Mouse (Mus musculus): ENCODE measurements around the gene D1Ertd622e.

Gene D1Ertd622e

DNA sequence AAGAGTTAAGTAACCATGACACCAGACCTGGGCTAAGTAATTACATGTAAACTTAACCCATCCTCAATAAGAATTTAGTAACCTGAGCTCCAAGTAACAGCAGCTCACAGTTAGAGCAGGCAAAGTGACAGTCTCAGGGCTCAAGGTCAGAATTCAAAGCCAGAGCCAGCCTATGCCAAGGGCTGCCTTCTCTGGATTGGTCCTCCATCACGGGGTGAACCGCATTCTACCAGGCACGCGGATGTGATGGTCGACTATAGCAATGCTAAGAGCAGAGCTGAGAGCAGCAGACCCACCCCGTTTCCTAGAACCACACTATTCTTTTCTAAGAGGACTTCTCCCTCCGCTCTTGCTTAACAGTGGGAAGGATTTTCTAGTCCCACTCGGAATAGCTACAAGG lies 27.8 kb downstream of the D1Ertd622e start:
- DNase-seq (ENCODE audit: low spot score in 2 of 2), result no peak

DNA sequence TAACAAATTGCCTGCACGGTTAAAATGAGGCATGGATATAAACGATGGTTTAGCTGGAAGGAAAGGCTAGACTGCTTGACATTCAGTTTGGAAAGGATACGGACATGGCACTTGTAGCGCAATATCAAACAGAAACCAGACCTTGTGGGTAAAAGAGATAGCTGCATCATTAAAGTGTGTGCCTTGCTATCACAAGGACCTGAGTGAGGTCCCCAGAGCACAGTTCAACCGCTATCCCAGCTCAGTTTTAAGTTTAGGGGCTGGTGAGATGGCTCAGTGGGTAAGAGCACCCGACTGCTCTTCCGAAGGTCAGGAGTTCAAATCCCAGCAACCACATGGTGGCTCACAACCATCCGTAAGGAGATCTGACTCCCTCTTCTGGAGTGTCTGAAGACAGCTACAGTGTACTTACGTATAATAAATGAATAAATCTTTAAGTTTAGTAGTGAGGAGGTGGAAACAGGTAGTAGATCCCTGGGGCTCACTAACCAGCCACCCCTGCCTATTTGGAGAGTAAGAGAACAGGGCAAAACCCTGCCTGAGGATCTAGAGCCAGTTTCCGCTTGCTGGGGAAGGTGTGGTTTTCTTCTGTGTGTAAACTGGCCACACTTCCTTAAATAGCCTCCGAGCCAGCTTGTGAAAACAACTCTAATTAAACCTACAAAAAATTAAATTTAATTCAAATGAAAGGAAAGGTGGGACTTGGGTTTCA lies 29.2 kb downstream of the D1Ertd622e start:
- DNase-seq (ENCODE audit: low spot score in 2 of 2), result no peak

DNA sequence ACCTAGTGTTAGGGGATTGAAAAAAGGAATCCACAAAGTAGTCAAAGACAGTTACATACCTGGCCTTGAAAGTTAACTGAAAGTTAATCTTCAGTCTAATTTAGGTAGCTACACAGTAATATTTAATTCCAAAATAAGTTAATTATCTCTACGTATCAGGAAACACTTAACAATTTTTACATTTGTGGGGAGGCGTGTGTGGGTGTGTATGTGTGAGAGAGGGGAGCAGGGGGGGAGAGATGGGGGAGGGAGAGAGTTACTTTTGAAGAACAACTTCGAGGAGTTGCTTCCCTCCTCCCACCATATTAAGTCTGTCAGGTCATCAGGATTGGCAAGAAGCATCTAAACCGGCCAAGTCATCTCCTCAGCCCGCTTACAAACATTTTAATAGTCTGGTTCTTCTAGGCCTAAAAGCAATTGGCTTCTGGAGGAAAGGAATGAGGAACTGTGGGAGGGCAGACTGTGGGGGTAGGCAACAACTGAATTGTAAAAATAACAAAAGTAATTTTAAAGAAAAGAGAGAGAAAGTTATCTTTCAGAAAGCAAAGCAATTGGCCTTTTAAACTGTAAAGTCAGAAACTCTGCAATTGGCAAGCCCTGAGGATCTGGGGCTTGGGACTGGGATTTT lies 29.9 kb downstream of the D1Ertd622e start:
- DNase-seq (ENCODE audit: low spot score in 2 of 2), result no peak

DNA sequence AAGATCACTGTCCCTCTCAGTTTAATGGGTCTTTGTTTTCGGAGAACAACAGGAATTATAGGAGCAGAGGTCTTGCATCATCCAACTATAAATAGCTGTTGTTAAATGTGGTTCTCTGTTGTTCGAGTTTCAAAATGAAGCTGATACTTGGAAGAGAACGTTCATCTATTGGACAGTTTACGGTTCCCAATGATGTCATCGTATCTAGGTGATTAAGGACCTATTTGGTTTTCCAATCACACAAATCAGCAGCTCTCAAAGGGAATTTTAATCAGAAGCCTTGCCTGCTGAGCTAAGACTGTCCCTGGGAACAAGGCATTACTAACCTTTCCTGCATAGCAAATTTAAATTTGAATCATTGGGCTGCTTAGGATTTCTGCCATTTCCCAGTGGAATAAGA lies 31.7 kb downstream of the D1Ertd622e start:
- DNase-seq (ENCODE audit: low spot score in 2 of 2), result no peak

DNA sequence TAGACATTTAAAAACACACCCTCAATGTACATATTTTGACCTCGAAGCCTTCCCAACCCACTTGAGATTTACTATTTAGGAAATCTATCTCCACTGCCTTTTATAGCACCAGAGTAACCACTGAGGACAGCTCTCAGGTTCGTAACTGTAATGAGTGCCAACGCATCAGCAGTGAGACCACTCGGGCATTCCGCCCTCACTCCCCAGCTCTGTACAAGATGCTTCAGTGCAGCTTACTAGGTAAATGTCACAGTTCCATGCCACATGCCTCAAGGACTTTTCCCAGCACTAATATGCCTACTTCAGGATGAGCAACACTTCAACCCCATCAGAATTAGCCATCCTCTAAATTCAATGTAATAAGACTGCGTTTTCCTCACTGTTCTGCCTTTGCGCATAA lies 33.0 kb downstream of the D1Ertd622e start:
- DNase-seq (ENCODE audit: low spot score in 2 of 2), result no peak

DNA sequence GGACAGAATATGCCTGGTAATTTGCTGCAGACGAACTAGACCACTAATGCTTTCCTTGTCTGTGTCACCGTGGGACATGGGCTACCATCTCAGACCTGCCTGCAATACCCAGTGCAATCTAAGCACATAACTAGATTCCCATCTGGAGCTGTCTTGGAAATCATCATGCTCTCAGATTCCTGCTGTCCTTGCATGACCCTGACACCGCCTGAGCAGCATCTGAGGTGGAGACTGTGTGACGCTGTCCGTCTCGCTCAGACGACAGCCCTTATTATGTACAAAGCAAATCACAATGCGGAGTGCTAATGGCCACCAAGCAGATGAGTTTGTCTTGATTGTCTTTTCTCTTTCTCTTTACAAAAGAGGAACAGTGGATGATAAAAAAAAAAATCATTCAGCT lies 33.9 kb downstream of the D1Ertd622e start:
- DNase-seq (ENCODE audit: low spot score in 2 of 2), result no peak

DNA sequence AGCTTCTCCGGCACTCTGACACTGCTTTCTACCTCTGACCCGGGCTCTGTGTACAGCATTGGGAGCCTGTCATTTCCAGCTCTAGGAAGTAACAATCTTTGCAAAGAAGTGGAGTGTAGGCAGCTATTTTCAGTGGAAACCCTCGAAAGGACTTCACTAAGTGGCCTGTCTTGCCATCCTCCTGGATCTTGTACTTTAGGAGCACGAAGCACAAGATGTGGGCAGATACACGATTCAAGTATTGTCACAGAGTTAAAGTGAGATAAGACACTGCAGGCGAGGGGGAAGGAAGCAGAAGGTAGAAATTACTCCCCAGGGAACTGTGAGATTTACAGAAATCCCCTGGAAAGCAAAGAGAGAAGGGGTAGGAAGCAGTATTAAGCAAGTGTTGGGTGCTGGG lies 36.4 kb downstream of the D1Ertd622e start:
- DNase-seq (ENCODE audit: low spot score in 2 of 2), result no peak

DNA sequence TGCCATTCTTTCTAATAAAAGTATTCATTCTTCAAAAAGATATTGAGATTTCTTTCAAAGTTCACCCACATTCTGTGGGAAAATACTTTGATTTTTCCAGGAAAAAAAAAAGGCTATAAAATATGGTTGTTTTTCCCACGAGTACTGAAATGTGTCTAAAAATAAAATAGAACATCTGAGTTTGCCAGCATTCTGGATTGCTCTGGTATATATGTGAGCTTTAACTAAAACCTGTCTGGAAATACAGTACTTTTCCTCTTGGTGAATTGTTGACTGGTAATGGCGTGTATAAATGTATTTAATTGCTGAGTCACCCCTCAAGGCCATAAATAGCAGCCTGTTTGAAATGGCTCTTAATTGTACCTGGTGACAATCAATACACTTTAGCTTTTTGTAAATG lies 37.5 kb downstream of the D1Ertd622e start:
- DNase-seq (ENCODE audit: low spot score in 2 of 2), result no peak

DNA sequence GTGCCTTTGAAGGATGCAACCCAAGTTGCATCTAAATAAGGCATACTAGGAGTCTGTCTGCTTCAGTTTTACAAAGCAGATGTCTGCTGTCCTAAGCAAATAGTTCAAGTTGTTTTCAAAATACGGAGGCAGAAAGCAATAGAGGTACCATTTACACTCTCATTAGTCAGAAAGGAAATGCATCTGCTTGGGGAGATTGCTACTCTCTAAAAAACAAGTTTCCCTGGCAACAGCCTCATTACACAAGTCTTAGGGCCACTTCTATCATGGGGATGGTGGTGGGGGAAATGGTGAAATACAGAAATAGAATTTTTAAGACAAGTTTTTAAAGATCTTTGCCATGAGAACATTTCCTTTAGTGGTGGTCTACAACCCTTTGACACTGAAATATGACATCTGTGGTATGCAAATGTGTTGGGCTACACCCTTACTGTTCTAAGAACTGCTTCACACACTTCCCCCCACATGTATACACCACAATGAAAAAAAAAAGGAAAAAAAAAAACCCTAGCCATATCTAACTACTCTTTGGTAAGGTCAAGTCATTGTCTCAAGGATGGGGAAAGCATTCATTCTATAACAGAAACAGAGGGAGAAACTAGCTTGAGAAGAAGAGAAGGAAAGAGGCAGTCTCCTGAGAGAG lies 38.5 kb downstream of the D1Ertd622e start:
- DNase-seq (ENCODE audit: low spot score in 2 of 2), result no peak

DNA sequence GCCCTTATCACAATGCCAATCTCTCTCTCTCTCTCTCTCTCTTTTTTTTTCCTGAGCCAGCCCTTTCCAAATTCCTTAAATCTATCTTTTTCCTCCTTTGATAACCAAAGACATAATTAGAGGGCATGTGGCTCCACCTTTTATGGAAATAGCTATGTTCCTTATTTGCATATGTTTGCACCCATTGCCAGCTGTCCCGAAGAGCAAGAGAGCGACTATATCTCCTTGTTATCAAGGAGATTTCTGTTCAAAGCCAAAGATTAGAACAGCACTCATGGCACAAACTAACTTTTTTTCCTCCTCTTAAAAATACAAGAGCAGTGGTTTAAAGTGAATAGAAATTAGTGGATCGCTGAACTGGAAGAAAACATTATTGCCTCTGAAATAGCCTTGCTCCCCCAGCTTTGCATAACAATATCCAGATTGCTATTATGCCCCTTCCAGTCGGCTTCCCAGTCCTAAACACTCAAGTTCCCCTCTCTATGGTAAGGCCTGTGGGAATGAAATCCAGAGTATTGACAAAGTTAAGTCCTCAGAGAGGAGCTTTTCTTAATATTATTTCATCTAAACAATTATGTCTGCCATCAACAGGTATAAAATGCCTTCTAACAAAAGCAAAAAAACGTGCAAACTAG lies 39.2 kb downstream of the D1Ertd622e start:
- no peak for DNase-seq (ENCODE audit: low spot score in 2 of 2)

DNA sequence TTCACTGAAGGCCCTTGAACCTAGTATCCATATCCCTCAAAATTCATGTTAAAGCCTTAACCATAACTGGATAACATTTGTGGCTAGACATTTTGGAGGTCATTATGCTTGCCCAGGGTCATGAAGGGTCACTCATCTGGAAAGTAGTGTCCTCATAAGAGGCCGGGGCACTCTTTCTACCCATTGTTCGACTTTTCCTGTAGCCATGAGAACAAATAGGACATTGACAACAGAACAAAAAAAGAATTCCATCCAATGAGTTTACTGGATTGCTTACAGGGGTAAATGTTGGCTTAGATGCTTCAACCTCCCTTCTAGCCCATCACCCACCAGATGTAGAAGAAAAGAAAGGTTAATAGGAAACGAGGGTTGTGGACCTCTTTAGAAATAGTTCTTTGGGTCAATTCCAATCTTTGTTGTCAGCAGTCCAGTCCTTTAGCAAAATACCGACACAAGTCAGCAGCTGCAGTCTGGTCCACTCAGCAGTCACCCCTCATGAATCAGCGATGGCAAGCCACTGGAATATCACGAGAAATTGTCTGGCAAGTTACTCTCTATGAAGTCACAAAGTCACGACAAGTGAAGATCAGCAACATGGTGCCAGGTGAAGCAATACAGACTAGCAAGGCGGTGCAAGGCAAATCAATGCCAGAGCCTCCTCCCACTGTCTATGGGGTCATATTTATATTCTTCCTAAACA lies 42.1 kb downstream of the D1Ertd622e start:
- DNase-seq (ENCODE audit: low spot score in 2 of 2), result no peak

DNA sequence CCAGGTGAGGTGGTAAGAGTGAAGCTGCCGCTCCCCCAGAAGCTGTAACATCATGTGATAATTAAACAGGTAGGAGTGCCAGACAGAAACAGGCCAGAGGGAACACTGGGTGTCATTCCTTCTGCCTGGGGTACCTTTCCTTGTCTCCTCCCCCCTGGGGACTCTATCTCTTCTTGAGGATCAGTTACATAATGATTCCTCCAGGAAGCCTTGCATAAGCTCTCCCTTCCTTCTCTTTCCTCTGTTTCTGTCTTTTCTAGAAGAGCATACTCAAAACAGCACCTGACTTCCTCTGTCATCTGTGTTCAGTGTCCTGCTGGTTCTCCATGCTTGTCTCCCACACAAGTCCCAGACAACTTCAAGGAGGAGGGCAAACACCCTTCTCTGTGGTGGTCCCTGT lies 46.3 kb downstream of the D1Ertd622e start:
- DNase-seq (ENCODE audit: low spot score in 2 of 2), result no peak

DNA sequence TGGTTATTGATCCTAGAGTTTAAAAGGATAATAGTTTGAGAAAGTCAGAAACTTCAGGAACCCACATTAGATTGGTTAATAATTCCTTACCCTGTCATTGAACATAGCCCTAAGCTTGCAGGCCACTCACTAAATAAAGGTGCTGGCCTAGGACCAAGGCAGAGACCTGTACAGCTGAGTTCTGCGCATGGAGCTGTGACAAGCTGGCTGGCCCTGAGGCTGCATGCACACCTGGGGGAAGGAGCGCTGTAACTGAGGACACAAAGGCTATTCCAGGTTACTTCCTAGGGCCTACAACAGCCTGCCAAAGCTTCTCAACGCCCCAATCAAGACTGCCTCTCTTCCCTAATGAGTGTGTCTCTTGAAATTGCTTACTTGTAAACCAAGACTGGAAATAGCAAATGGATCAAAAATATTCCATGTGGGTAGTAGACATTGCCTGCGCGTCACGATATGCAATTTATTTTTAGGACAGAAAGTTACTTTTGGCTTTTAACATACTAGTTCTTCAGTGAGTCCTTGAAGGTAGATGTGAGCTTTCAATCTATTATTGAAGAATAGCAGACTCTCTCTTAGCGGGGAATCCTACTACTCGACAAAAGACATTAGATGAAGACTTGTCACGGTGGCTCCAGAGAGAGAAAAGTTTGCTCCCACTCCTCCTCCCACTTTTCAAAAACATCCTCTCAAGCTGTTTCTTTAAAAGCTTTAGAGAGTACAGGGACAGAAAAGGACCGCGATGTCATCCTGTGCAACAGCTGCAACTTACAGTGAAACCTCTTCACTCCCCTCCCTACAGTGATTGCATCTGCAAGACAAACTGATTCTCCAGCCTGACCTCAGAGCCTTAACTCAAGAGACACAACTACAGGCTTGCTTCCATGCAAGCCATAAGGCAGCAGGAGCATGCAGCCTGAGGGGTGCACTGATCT lies 47.1 kb downstream of the D1Ertd622e start:
- DNase-seq (ENCODE audit: low spot score in 2 of 2), result no peak

DNA sequence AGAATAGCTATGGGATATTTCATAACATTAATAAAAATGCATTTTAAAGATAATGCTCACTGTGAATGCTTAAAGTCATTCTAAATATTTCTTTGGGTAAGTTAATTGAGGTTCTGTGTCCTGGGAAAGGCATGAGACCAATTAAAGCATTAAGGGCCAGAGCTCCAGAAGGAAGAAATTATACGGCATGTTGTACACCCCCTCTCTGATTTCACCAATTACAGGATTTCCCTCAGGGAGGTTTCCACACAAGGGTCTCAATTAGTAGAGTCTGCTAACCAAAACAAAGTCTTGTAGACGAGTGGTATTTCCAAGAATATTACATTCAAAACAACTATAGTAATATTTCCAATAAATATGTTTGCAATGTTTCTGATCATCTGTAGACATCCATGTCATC lies 50.1 kb downstream of the D1Ertd622e start:
- no peak for DNase-seq (ENCODE audit: low spot score in 2 of 2)

DNA sequence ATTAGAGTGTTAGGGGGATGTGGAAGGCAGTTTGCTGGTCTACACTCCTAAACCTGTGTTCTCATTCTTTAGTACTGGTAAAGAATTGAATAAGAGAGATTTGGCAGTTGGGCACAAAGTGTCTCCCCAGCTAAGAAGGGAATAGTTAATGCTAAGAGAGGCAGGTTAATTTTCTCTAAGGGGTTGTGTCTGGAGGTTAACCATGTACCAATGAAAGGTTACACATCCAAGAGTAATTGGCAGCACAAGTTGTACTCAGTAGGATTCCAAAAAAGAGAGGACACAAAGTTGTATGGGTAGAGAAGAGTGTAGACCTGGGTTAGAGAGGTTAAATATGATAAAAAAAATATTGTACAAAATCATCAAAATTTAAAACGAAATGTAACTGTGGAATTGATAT lies 58.5 kb downstream of the D1Ertd622e start:
- DNase-seq (ENCODE audit: low spot score in 2 of 2), result no peak

DNA sequence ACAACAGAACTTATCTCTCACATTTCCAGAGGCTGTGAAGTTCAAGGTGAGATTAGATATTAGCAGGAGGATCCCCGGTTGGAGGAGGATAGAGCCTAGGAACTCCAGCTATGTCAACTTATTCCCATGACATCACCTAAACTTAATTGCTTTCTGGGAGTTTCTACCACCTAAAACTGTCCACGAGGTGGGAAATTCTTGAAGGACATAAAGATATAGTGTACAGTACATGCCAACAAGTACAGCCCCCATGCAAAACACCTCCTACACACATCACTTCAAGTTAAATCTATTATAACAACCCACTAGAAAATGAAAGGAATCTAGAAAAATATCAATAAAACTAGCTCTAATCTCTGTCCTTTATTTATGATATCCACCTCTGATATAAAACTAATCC lies 61.5 kb downstream of the D1Ertd622e start:
- DNase-seq (ENCODE audit: low spot score in 2 of 2), result no peak

DNA sequence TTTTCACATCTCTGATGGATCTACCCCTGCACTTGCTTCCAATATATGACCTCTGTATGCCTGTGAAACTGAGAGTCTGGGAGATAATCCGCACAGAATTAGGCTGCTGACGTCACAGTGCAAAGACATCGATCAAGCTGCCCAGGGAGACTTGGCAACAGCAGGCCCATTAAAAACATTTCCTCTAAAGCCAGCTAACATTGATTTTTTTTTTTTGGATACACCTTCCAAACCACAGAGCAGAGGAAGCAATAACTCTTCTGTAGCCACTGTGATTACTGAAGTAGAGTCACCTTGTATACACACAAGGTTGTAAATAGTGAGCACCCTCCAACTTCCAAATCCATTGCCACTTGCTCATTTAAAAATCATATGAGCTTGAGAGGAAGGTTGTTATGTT lies 62.8 kb downstream of the D1Ertd622e start:
- no peak for DNase-seq (ENCODE audit: low spot score in 2 of 2)

DNA sequence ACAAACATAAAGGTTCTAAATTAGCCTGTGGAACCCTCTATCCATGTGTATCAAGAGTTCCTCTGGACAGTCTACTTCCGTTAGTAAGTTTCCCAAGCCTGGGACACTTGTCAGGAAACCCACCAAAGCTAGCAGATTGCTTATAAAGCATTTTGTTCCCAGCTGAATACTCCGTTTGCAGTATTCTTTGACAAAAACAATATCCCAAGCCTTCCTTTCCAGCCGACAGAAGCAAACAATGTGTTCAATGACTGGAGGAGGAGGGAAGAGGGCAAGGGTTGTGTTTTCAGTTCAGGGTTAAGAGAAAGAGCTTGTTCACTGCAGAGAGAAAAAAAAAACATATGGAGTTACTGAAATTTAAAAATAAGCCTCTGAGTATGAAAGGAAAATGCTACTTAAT lies 73.3 kb downstream of the D1Ertd622e start:
- no peak for DNase-seq (ENCODE audit: low spot score in 2 of 2)

DNA sequence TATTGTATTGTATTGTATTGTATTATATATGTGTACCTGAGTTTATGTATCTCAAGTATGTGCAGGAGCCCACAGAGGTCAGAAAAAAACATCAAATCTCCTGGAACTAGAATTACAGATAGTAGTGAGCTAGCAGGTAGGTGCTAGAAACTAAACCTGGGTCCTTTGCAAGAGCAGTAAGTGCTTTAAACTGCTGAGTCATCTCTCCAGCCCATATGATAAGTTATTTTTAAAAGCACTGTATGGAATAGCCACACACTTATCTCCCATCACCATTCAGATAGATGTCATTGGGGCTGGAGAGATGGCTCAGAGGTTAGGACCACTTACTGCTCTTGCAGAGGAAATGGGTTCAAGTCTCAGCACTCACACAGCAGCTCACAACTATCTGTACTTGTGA lies 76.8 kb downstream of the D1Ertd622e start:
- no peak for DNase-seq (ENCODE audit: low spot score in 2 of 2)

DNA sequence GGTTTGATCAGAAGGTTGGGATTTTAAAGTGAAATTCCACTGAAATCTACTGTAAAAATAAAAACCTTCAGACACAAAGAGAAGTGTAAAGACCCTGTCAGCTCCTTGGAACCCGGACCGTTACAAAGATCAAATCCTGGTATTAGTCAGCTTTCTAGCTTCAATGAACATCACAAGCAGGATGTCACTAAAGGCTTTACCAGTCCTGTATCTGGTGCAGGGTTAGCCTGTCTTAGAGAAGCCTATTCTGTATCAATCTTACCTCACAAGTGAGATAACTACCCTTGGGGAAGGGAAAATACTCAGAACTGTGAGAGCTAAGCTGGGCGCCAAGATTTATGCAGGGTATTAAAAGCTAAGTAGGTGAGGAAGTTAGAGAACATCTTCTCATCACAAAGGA lies 77.7 kb downstream of the D1Ertd622e start:
- DNase-seq (ENCODE audit: low spot score in 2 of 2), result no peak

DNA sequence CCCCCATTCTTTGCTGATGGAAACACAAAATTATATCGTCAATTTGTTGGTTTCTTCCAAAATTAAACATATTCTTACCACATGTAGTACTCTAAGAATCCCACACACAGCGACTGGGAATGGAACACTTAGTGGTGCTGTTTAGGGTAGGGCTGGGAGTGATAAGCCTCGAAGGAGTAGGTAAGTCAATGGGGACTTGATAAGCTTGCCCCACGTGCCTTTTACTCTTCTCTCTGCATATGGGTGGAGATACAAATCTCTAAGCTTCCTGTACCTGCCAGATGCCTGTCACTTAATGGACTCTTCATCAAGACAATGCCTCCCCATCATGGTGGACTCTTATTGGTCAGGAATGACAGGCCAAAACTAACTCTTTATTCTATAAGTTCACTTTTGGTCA lies 78.8 kb downstream of the D1Ertd622e start:
- no peak for DNase-seq (ENCODE audit: low spot score in 2 of 2)

Measured in urinary bladder, postnatal 36 days (tissue).